Mouse (Mus musculus): ENCODE measurements around the gene Tbl2. TPM values are rescaled to one million over a fixed set of nuclear protein-coding genes. Genes with fewer than 3 reads are reported as not detected.
A peak's percentile ranks its signal among the peaks of the same experiment; 100 is the strongest.

Gene Tbl2
- total RNA-seq, 4 experiments from 2014 or later, result 9.6 to 14.0 (median 10.7) TPM

DNA sequence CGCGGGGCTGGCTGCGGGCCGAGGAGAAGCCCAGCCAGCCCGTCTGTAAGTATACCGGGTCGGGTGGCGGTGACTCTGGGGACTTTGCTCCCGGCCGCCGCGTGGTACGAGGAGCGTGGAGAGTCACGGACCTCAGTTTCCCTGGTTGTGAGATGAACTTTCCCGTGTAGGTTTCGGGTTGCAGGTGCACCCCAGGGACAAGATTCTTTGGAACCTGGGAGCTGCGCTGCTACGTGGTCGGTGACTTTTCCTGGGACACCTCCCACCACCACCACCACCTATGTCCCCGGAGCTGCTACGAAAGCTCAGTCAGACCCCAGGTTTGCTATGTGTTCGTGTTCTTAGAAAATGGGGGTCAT, 342 bp downstream of the Tbl2 start:
- DNase-seq (ENCODE audit: low spot score), result no peak

DNA sequence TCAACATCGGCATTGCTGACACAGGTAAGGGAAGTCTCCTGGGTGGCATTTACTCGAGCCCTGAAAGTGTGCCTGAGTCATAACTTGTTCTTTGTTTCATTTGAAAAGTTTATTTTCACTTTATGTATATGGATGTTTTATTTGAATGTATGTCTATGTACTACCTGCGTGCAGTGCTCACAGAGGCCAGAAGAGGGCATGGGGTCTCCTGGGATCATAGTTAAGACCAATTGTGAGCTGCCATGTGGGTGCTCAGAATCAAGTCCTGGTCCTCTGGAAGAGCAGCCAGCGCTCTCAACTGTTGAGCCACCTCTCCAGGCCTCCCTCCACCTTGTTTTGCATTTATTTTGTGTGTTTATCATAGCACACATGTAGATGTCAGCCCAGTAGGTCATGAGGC, 7.0 kb downstream of the Tbl2 start:
- no peak for DNase-seq (ENCODE audit: low spot score)

DNA sequence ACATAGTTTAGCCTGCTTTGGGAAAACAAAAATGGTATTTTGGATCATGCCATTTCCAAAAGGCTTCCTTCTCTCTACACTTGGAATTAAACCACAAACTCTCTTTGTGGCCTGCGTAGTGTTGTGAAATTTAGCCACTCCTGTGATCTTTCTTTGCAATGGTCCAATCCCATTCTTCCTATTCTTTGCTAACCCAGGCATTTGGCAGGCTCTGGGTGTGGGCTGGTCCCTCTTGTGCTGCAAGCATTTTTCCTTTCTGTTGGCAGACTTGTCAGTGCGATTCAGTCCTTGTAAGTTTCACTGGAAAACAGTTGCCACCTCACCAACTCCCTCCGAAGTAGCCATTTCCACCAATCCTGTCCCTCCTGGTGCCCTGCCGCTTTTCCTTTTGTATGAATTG, 11.8 kb downstream of the Tbl2 start:
- peak; percentile 22 for DNase-seq (ENCODE audit: low spot score)

DNA sequence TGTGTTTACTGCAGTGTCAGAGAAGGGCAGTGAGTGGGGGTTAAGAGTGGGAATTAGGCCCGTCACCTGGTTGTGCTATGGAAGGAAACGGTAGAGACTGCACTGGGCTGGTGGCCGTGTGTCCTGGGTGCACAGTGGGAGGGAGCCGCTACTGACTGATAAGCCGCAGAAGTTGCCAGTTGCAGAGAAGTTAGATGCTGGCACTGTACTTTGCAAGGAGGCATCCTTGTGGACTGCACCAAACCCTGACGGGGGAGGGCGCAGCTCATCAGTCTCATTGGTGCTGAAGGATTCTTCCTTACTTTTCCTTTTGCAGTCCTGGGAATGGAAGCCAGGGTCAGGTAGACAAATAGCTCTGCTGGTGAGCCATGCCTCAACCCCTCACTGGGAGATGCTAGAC, 12.2 kb downstream of the Tbl2 start:
- no peak for DNase-seq (ENCODE audit: low spot score)

DNA sequence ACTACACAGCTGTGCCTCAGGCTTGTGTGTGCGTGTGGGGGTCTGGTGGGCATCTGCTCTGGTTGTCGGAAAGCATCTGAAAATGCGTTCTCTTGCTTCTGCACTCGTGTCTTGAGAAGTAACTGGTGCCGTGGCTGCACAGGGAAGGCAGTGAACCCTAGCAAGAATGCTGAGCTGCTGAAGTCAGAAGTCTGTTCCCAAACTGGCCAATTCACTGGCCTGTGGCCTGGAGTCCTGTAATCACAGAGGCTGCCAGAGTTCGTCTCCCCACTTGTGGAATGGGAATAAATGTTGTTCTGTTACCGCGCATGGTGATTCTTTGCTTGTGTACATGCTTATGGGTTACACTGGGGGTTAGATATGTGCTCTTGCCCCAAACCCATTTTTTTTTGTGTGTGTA, 12.9 kb downstream of the Tbl2 start:
- no peak for DNase-seq (ENCODE audit: low spot score)

DNA sequence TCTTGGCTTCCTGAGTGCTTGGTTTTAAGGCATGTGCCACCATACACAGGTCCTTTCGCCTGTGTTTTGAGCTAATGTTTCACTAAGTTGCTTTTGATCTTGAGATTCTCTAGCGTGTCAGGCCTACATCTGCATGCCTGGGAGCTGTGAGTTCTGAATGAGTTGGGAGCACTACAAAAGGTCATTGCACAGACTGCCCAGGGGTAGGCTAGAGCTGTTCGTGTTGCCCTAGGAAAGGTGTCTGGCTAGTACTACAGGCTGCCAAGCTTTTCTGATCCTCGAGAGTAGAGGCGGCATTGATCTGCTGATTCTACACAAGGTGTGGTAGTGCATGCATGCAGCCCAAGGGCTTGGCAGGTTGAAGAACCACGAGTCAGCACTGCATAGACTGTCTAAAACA, 13.4 kb downstream of the Tbl2 start:
- no peak for DNase-seq (ENCODE audit: low spot score)

DNA sequence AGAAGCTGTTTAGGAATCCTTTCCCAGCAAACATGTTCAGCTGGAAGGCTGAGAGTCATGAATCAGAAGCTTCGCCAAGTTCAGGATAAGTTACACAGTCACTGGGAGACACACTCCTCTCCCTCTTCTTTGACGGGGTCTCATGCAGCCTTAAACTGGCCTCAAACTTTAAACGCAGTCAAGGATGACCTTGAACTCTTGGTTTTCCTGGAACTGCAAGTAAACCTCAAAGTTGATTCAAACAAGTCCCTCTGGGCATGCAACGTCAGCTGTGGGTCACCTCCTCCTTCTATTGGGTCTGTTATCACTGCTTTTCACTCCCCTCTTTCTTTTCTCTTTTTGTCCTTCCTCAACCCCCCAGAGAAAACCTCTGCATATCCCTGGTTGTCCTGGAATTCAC, 17.5 kb downstream of the Tbl2 start:
- DNase-seq (ENCODE audit: low spot score), result no peak

DNA sequence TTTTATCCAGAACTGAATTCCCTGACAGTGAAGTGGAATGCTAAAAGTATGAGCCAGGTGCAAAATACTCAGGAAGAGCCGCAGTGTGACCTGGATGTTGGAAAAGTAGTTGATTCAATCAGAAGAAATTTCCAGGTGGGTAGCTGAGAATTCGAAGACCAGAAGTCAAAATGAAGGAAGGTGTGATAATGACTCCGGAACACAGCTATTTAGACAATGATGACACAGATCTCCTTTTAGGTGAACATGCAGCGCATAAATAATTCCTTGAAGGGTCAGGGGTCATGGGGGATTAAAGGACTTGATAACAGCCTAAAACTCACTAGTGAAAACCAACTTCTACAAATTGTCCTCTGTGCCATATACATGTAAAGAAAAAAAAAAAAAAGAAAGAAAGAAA, 18.0 kb downstream of the Tbl2 start:
- DNase-seq (ENCODE audit: low spot score), result no peak

DNA sequence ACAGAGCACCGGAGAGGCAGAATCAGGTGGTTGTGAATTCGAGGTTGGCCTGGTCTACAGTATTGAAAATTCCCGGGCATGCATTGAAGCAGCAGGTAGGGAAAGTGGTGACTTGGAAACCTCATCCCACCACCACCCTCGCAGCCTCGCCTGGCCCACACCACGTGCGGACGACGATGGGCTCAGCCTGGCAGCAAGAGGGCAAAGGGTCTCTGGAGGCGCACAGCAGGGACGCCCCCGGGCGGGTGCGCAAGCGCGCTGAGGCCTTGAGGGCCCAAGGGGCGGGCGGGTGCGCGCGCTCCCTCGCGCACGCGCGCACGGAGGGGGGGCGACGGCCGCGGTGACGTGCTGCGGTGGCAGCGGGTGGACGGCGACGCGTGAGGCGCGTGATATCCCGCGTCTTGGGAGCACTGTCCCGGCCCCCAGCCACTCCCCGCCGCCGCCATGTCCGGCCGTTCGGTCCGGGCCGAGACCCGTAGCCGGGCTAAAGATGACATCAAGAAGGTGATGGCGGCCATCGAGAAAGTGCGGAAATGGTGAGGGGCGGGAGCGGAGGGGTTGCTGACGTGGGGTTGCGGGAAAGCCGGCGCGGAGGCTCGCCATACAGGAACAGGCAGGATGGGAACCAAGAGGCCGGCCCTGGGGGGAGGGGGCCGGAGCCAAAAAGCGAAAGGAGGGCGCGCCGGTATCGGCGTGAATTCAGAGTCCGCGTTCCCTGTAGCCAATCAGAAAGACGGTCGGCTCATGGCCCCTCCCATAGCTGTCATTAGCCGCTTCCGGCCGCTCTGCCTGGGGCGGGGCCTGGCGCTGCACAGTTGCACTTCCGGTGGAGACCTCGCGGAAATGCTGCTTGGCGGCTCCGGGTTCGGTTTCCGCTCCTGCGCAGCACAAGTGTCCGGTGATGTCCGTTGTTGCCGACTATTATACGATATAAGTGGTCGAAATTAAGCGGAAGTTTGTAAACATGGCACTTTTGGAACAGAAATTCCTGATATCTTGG, 18.9 kb downstream of the Tbl2 start, which contains the start of gene Bcl7b:
TSS of gene Bcl7b (plus strand) at position 221 of the 1,000 bp plus-strand sequence.
- DNase-seq (ENCODE audit: low spot score), result peak; percentile 97

DNA sequence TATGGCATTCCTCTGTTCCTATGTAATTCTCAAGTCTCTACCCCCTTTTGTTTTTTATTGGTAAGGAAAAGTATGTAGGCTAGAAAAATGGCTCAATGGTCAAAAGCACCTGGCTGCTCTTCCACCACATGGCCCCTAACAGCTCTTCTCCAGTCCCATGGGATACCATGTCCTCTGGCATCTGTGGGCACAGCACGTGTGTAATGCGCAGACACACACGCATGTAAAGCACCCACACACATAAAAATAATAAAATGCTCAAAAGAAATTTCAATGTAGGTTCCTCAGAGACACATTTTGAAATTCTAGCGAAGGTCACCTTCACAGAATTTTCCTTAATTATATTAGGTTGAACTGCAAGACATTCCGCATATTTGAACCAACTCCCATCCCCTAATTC, 20.0 kb downstream of the Tbl2 start:
- DNase-seq (ENCODE audit: low spot score), result no peak

DNA sequence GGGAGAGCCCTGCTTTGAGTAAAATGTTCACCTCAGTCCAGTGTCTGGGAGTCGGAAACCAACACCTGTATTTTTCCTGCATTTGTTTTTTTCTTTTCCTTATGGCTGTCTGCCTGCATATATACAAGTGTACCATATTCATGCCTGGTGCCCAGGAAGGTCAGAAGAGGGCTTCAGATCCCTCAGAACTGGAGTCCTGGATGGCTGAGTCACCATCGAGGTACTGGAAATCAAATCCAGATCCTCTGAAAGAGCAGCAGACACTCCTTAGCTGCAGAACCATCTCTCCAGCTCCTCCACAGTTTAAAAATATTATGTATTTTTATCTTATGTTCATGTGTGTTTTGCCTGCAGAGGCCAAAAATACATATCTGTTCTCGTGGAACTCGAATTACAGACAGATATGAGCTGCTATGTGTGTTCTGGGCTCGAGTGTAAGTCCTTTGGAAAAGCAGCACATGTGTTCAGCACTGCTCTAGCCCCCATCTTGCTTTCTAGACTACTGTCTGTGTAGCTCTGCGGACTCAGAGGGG, 22.3 kb downstream of the Tbl2 start:
- no peak for DNase-seq (ENCODE audit: low spot score)

DNA sequence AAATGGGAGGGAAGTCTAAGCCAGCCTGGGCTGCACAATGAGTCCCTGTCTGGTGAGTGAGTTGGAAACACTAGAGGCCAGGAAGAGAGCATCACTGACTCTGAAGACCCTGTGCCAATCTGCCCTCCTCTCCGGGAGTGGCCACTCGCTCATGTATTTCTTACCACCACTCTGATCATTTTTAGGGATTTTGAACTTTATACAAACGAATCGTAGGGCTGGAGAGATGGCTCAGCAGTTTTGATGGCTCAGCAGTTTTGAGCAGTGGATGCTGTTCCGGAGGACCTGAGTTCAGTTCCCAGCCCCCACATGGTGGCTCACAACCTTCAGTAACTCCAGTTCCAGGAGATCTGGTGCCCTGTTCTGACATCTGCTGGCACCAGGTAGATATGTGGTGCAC, 23.5 kb downstream of the Tbl2 start:
- no peak for DNase-seq (ENCODE audit: low spot score)

DNA sequence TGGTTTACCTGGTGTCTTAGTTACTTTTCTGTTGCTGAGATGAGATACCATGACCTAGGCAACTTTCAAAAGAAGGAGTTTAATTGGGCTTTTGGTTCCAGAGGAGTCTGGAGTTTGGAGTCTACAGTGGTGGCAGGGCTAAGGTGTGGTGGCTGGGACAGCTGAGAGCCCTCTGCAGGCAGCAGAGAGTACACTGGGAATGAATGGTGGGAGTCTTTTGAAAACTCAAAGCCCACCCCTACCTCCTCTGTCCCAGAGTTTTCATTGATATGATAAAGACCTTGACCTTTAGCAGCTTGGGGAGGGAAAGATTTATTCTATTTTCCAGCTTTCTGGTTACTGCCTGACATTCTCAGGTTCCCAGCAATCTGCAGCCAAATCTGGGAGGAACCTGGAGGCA, 25.6 kb downstream of the Tbl2 start:
- no peak for DNase-seq (ENCODE audit: low spot score)

DNA sequence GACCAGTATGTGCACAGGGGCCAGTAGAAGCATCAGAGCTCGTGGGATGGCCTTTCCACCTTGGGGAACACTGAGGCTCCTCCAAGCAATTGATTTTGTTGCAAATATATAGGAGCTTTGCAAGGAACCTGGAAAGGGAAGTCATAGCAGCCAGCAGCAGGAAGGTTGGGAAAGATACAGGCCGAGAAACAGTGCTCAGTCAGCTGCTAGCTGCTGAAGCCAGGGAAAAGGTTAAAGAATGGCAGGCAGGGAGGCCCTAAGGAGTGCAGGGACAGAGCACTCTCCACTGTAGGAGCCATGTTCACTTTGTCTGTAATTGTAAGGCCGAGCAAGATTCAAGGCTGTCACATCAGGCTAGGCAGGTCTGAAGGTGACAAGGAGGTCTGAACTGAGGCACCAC, 29.1 kb downstream of the Tbl2 start:
- DNase-seq (ENCODE audit: low spot score), result no peak

DNA sequence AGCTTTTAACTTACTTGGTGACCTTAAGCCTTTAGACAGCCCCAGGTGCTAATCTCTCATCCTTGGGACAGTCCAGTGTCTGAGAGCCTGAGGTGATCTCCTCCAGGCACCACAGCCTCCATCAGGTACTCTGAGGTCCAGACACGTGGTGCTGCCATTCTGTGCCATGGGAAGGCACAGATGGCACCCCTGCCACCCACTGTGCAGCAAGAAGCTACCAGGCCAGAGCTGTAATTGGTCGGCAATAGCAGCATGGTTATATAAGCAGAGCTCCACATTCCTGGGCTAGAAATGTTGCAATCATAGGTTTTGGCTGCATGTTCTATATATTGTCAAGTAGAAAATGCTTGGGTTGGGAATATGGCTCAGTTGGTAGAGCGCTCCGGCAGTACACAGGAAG, 29.5 kb downstream of the Tbl2 start:
- no peak for DNase-seq (ENCODE audit: low spot score)

DNA sequence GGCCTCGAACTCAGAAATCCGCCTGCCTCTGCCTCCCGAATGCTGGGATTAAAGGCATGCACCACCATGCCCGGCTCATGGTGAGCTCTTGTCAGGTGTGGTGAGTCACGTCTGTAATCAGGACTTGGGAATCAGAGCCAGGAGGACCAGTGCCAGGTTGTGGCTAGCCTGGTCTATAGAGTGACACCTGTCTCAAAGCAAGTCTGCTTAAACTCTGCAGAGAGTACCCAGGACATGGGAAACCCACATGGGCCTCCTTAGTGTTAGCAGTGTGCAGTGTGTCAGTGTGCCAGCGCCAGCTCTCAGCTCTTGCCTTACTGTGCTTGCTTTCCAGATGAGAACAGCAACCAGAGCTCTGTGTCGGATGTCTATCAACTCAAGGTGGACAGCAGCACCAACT, 30.2 kb downstream of the Tbl2 start:
- DNase-seq (ENCODE audit: low spot score), result no peak

DNA sequence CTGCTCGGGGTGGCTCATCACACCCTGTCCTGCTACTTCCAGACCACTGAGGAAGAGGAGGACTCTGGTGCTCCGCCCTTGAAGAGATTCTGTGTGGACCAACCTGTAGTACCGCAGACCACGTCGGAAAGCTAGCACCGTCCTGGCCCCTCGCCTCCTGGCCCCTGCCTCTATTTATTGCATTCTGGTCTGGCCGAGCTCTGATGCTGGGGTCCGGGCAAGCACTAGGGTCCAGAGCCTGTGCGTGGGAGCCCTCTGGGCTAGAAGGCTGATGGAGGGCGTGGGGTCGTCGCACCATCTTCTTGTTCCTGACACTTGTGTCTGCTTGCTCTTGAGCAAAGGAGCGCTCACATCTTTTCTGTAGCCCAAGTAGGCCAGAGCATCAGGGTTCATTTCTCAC, 31.3 kb downstream of the Tbl2 start:
- no peak for DNase-seq (ENCODE audit: low spot score)

DNA sequence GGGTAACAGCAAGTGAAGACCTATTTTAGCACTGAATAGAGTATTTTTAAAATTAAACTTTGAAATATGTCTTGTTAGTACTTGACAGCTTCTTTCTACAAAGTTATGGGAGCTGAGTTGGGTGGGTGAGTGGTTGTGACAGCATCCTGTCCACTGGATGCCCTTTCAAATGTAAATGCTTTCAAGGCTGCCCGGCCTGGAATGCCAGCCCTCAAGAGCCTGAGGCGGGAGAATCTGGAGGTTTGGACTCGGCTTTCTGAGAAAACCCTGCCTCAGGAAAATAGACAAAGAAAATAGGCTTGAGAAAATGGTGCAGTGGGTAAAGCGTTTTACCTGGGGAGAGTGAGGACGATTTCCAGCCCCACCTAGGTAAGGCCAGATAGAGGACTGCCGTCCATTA, 32.3 kb downstream of the Tbl2 start:
- no peak for DNase-seq (ENCODE audit: low spot score)

DNA sequence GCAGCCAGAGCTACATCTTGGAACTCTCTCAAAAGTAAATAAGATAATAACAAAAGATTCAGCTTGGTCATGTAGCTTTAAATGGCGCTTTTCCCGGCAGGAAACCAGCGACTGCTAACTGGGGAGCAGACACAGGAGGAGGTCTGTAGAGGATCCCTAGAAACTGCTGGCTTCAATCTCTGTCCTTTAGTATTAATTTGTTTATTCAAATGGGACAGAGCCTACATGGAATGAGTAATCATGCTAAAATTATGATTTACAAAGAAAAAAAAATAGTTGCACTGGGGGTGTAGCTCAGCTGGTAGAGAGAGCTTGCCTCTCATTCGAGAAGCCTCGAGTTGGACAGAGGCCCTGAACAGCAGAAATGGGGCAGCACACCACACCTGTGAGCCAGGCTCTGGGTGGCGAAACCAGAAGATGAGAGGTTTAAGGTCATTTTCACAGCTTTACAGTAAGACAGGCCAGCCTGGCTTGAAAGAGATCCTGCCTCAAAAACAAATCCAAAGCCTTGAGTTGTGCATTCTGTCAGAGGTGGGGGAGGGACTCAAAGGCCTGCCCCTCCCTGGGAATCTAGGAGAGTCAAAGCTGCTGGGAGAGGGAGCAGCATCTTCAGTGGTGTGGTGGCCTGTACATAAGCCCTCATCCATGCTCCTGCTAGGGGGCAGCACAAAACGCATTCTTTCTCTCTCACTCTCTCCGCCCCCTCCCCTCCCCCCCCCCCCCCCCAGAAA, 33.8 kb downstream of the Tbl2 start:
- no peak for DNase-seq (ENCODE audit: low spot score)

DNA sequence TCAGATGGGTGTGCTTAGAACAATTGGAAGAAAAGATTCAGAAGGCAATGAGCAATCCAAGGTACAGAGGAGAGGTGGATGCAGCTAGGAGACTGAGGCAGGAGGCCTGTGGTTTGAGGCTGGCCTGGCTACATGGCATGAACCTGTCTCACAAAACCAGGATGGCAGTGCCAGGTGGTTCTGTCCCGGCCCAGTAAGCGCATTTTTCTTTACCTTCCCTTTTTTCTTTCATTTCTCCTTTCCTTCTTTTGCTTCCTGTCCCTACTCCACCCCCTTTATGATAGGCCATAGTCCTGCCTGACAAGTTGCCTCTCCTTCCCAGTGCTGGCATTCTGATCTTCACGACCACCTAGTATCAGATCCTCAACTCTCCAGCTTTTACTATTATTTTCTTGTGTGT, 35.6 kb downstream of the Tbl2 start:
- DNase-seq (ENCODE audit: low spot score), result no peak

DNA sequence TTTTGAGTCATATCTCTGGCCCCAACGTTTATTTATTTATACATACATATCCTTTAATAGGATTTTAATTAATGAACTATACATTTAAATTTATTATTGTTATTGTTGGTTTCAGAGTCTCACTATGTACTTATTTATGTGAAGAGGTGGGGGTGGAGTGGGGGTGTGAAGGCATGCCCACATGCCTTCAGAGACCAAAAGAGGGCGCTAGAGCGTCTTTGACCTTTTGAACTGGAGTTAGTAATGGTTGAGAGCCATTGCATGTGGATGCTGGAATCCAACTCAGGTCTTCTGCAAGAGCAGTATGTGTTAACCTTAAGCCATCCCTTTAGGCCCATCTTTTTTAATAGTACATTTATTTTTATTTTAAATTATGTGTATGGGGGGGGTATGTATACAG, 36.1 kb downstream of the Tbl2 start:
- no peak for DNase-seq (ENCODE audit: low spot score)

DNA sequence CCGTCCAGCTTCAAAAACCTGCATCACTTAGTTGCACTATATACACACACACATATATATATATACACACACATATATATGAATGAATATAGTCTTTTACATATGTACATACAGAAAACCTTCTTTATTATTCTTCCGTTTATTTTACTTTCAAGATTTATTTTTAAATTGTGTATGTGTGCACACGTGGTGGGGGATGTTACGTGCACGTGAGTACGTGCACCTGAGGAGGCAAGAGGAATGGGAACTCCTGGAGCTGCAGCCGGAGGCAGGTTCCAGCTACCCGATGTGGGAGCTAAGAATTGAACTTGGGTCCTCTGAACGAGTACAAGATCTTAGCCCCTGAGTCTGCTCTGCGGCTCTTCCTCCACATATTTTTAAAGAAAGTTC, 36.8 kb downstream of the Tbl2 start:
- DNase-seq (ENCODE audit: low spot score), result no peak
